ENCODE assay signal across 9 mouse cellular contexts in the genomic region with DNA sequence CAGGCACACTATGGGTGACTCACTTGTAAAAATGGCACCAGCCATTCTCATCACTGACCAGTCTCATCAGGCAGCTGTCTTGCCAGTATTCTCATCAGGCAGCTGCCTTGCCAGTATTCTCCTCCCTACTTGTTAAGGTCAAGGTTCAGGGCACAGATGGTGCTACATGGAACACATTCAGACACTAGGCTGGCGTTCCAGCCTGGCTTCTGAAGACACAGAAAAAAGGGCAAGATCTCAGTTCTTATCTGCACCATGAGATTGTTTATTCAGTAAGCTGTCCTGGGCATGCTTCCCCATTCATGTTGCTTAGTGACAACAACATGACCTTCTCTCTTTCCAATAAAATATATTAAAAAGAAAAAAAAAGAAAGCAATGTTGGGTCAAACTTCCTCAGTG.
A peak's percentile ranks its signal among the peaks of the same experiment; 100 is the strongest.
DNase-seq lines count a peak whose midpoint lies in the region; ATAC-seq and TF ChIP-seq lines count a peak whose summit lies in the region.
"Had no signal": no experiment of that assay in that cellular context is flagged by ENCODE, and none has a peak within 500 bp of the region (broad histone marks: within the 10 kb centered on the region; RNA-seq: fewer than 3 reads in every experiment).

No protein-coding gene starts in this region.

- no peak overlapping the region for H3K4me3 ChIP-seq in thymus, adult 2 months (ENCODE audit: control insufficient read depth, insufficient read depth, low read length)
- H3K4me3 ChIP-seq in kidney, embryonic 15.5 days (replicated peaks) = no peak overlapping the region
- H3K4me3 ChIP-seq in intestine, embryonic 15.5 days (replicated peaks) = no peak overlapping the region

- H3K27me3 ChIP-seq in thymus, adult 2 months (ENCODE audit: control insufficient read depth, insufficient read depth, low read length) = no peaks in the 10 kb centered on the region
- no peaks in the 10 kb centered on the region for H3K27me3 ChIP-seq in kidney, embryonic 15.5 days
- H3K27me3 ChIP-seq in intestine, embryonic 15.5 days (replicated peaks) = no peaks in the 10 kb centered on the region

- no peak for TF ChIP-seq POLR2A in thymus, adult 2 months (IDR thresholded peaks at IDR 0.05; ENCODE audit: control insufficient read depth, extremely low read depth, insufficient read depth, low read length, poor library complexity)

- TF ChIP-seq CTCF in thymus, adult 2 months (IDR thresholded peaks at IDR 0.05; ENCODE audit: borderline replicate concordance, control insufficient read depth, extremely low read depth, insufficient read depth, low read length, poor library complexity) = no peak

- peak overlapping the region; percentile 76; the same call in 1 of the 2 replicates for H3K27ac ChIP-seq in thymus, adult 2 months (ENCODE audit: control insufficient read depth, insufficient read depth, low read length)
- no peak overlapping the region for H3K27ac ChIP-seq in kidney, embryonic 15.5 days
- H3K27ac ChIP-seq in intestine, embryonic 15.5 days = no peak overlapping the region

- 0 out of 2 replicates have a peak, but pooled peaks have one; percentile 18 for ATAC-seq in kidney, embryonic 15.5 days (replicated peaks; ENCODE audit: low FRiP score)
- ATAC-seq in intestine, embryonic 15.5 days = no peak
- ATAC-seq: intestine, postnatal 0 days had no signal

- H3K4me1 ChIP-seq in thymus, adult 2 months (replicated peaks; ENCODE audit: control insufficient read depth, insufficient read depth, low read length) = peaks cover 11% of the 10 kb centered on the region
- H3K4me1 ChIP-seq in kidney, embryonic 15.5 days = peaks cover 3% of the 10 kb centered on the region
- peaks cover 3% of the 10 kb centered on the region; the same call in 1 of the 2 replicates for H3K4me1 ChIP-seq in intestine, embryonic 15.5 days (replicated peaks)

- H3K9me3 ChIP-seq in kidney, embryonic 15.5 days (replicated peaks) = no peaks in the 10 kb centered on the region
- no peaks in the 10 kb centered on the region for H3K9me3 ChIP-seq in intestine, embryonic 15.5 days

- no peak overlapping the region for H3K4me2 ChIP-seq in kidney, embryonic 15.5 days
- no peak overlapping the region for H3K4me2 ChIP-seq in intestine, embryonic 15.5 days (replicated peaks)

- 43% methylated on average over 1 of the region's 1 CpGs for WGBS in thymus, adult 2 months
- 23% methylated on average over 1 of the region's 1 CpGs for WGBS in kidney, embryonic 15.5 days
- WGBS in intestine, embryonic 15.5 days = 35% methylated on average over 1 of the region's 1 CpGs

- H3K36me3 ChIP-seq in thymus, adult 2 months (ENCODE audit: control insufficient read depth, insufficient read depth, low read length) = no peaks in the 10 kb centered on the region
- no peaks in the 10 kb centered on the region for H3K36me3 ChIP-seq in kidney, embryonic 15.5 days
- H3K36me3 ChIP-seq in intestine, embryonic 15.5 days = no peaks in the 10 kb centered on the region

- peak; percentile 90 for DNase-seq in heart, adult 11 months
- no peak for DNase-seq in heart, postnatal 4 days
- DNase-seq in thymus, adult 2 months = peak; percentile 3
- DNase-seq in thymus, postnatal 10 days (ENCODE audit: low spot score in 2 of 2) = no peak
- DNase-seq in retina, postnatal 1 day = peak; percentile 11
- no peak for DNase-seq in right cerebral cortex, postnatal 14 days

- H3K9ac ChIP-seq in kidney, embryonic 15.5 days = no peak overlapping the region
- no peak overlapping the region for H3K9ac ChIP-seq in intestine, embryonic 15.5 days

Comparison
In these comparisons a context has a peak if more than half of its experiments do, and no peak if none do; other contexts are left out.
1. DNase-seq: peak in heart, adult 11 months (single experiment), thymus, adult 2 months (single experiment) and retina, postnatal 1 day (single experiment); none in heart, postnatal 4 days (single experiment), thymus, postnatal 10 days (0 of 2) and right cerebral cortex, postnatal 14 days (single experiment).